Mouse (Mus musculus): ENCODE results near the gene Pde4b. TPM values are rescaled to one million over a fixed set of nuclear protein-coding genes. Genes with fewer than 3 reads are reported as not detected.

Gene Pde4b
- polyA plus RNA-seq, 1 experiment from 2014 or later = 37.3 TPM

DNA sequence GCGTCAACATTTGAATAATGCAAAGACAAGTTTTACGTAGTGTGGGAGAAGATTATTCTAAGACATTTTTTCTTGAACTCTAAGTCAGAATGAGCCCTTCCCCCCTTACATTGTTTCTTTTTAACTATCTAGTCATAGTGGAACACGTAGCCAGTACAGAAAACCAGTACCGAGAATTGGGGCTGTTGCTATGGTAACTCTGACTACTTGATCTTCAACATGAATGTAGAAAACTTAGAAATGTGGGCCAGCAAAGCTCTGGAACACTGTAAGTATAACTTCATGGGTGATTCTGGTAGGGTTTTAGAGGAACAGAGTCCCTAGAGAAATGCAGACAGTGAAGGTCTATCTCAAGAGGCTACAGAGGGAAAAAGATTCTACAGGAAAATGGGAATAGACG lies 110.4 kb downstream of the Pde4b start:
- Histone ChIP-seq H3K27ac (no peak overlapping the region), H3K4me2 (no peak overlapping the region), H3K4me1 (no peaks in the 10 kb centered on the region), H3K4me3 (no peak overlapping the region), H3K36me3 (no peaks in the 10 kb centered on the region), H3K27me3 (no peaks in the 10 kb centered on the region), H3K9ac (no peak overlapping the region), H3K9me3 (no peaks in the 10 kb centered on the region)
- WGBS = 80% methylated on average over 5 of the region's 5 CpGs
- ATAC-seq (ENCODE audit: borderline replicate concordance, extremely low read depth, low FRiP score, low TSS enrichment) = no peak

DNA sequence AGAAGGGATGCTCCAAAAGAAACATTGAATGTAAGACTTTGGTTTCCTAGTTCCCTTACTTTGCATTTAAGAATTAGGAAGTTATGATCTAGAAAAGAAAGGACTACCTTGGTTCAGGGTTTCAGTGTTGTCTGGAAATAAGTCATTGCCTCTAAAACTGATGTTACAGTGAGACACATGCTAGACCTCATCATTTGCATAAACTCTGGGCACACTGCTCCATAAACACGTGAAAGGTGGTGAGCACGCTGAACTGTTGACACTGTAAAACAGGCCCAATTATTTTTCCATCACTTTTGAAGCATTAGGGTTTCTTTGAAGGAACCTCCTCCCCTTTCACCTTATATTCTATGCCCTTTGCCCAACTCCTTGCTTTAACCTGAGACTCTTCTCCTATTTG lies 122.4 kb downstream of the Pde4b start:
- Histone ChIP-seq H3K9ac (no peak overlapping the region), H3K36me3 (no peaks in the 10 kb centered on the region), H3K9me3 (no peaks in the 10 kb centered on the region), H3K27me3 (no peaks in the 10 kb centered on the region), H3K27ac (no peak overlapping the region), H3K4me2 (no peak overlapping the region), H3K4me3 (no peak overlapping the region), H3K4me1 (no peaks in the 10 kb centered on the region)
- no peak for ATAC-seq (ENCODE audit: borderline replicate concordance, extremely low read depth, low FRiP score, low TSS enrichment)
- 74% methylated on average over 2 of the region's 2 CpGs for WGBS

DNA sequence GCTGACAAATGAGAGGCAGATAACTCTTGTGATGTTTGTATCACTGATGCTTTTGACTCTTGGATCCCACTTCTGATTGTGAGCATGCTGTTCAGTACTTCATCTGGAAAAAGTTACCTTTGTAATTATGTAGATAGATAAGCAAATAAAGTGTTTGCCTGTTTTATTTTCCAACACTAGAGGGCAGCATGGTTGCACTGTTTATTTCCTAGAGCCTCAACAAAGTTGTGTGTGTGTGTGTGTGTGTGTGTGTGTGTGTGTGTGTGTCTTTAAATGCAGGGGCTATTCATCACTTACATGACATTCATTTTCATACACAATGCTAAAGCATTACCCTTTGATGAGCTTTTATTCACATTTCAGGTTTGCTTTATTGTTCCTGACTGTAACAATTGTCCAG lies 139.4 kb downstream of the Pde4b start:
- no peak for ATAC-seq (ENCODE audit: borderline replicate concordance, extremely low read depth, low FRiP score, low TSS enrichment)
- no peak overlapping the region for H3K4me3 ChIP-seq
- H3K9me3 ChIP-seq = no peaks in the 10 kb centered on the region
- no peak overlapping the region for H3K9ac ChIP-seq
- no peaks in the 10 kb centered on the region for H3K4me1 ChIP-seq
- no peak overlapping the region for H3K27ac ChIP-seq
- H3K4me2 ChIP-seq = no peak overlapping the region
- no peaks in the 10 kb centered on the region for H3K36me3 ChIP-seq
- no peaks in the 10 kb centered on the region for H3K27me3 ChIP-seq

DNA sequence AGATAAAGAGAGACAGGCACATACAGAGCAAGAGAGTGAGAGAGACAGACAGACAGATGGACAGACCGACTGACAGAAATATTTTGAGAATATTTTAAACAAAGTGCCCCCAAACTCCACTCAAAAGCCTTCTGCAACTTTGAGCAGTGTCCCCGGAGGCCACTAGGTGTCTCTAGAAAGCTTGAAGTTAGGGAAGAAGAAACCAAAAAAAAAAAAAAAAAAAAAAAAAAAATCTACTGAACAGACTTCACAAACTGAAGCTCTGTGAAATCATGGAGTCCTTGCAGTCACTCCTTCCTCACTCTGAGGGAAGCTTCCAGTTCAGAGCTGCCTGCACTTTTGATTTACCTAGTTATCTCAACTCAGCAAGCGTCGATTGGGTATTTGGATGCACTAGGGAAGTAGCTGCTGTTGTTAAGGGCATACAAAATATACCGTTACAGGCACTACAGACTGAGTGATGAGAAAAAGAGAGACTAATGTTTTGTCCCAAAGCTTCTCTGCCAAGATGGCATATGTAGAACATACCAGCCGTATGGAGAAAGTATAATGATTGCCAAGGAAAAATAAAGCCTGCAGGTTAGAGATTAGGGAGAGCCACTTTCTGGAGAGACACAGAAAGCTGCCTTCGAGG lies 141.7 kb downstream of the Pde4b start:
- H3K4me2 ChIP-seq = no peak overlapping the region
- no peak for ATAC-seq (ENCODE audit: borderline replicate concordance, extremely low read depth, low FRiP score, low TSS enrichment)
- H3K4me1 ChIP-seq = no peaks in the 10 kb centered on the region
- no peaks in the 10 kb centered on the region for H3K27me3 ChIP-seq
- no peak overlapping the region for H3K9ac ChIP-seq
- H3K36me3 ChIP-seq = no peaks in the 10 kb centered on the region
- WGBS = 46% methylated on average over 7 of the region's 7 CpGs
- H3K27ac ChIP-seq = no peak overlapping the region
- H3K4me3 ChIP-seq = no peak overlapping the region
- H3K9me3 ChIP-seq = no peaks in the 10 kb centered on the region

DNA sequence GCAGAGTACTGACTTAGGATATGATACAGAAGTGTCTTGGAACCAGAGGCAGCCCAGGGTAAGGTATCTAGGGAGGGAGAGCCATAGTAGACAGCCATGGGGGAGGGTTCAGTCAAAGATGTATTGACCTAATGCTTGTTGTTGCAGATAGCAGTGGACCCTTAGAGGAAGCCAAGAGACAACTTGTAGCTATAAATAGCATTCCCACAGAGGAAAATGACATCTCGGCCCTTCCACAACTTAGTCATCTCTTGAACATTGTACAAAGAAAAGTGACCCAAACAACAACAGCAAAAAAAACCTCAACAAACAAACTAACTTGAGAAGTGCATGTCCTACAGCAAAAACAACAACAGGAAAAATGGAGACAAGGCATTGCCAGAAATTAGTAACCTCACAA lies 143.6 kb downstream of the Pde4b start:
- Histone ChIP-seq H3K27ac (no peak overlapping the region), H3K9me3 (no peaks in the 10 kb centered on the region), H3K4me2 (no peak overlapping the region), H3K27me3 (no peaks in the 10 kb centered on the region), H3K4me3 (no peak overlapping the region), H3K9ac (no peak overlapping the region), H3K4me1 (no peaks in the 10 kb centered on the region), H3K36me3 (no peaks in the 10 kb centered on the region)
- WGBS = 39% methylated on average over 1 of the region's 1 CpGs
- no peak for ATAC-seq (ENCODE audit: borderline replicate concordance, extremely low read depth, low FRiP score, low TSS enrichment)

DNA sequence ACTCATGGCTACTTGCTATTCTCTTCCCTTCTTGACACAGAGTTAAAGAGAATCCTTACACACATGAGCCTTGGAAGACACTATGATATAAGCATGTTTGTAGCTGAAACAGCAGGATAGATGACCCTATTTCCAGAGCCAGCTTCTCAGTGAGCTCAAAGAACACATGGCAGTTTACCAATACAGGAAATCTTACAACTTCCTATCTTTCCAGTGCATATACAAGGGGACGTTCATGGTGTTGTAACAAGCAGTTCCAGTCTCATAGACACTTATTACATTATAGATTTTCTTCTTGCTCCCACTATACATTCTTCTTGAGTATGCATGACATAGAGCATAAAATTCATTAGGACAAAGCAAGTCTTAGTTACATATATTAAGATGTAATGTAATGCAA lies 146.3 kb downstream of the Pde4b start:
- ATAC-seq (ENCODE audit: borderline replicate concordance, extremely low read depth, low FRiP score, low TSS enrichment) = no peak
- Histone ChIP-seq H3K4me1 (no peaks in the 10 kb centered on the region), H3K4me2 (no peak overlapping the region), H3K36me3 (no peaks in the 10 kb centered on the region), H3K9me3 (no peaks in the 10 kb centered on the region), H3K4me3 (no peak overlapping the region), H3K27me3 (no peaks in the 10 kb centered on the region), H3K27ac (no peak overlapping the region), H3K9ac (no peak overlapping the region)
- WGBS = 49% methylated on average over 1 of the region's 1 CpGs

DNA sequence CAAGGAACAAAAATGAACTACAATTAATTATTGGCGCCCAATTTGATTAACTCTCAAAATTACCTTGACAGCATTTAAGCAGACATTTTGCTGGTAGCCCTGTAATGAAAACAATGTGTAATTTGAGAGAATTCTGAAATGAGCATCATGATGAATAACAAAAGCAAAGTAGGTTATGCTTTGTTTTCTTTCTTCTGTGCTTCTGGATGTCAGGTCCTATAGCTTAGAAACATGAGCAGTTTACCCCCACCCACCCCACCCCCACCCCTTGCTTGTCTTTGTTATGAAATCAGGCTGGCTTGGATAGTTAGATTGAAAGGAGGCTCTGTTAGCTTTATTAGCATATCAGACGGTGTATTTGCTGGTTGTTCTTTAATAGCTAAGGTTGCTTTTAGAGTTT lies 147.8 kb downstream of the Pde4b start:
- Histone ChIP-seq H3K9ac (no peak overlapping the region), H3K9me3 (no peaks in the 10 kb centered on the region), H3K4me3 (no peak overlapping the region), H3K4me1 (peaks cover 2% of the 10 kb centered on the region; the same call in 1 of the 2 replicates), H3K27ac (no peak overlapping the region), H3K36me3 (no peaks in the 10 kb centered on the region), H3K4me2 (no peak overlapping the region), H3K27me3 (no peaks in the 10 kb centered on the region)
- WGBS = 64% methylated on average over 2 of the region's 2 CpGs
- no peak for ATAC-seq (ENCODE audit: borderline replicate concordance, extremely low read depth, low FRiP score, low TSS enrichment)

DNA sequence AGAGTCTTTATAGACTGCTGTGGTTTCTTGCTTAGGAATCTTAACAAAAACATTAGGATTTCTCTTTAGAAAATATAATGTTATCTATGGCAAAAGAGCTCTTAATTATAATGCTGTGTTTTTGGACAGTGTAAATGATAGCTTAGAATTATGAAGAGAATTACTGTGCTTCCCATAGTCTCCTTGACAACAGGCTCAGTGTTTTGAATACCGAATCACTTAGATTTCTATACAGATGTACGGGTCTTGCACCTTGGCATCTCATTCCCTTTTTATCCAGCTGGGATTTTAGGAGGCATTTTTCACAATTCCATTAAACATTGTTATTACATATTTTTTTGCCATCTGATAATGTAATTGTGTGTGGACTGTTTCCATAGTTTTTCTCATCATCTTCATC lies 151.8 kb downstream of the Pde4b start:
- no peaks in the 10 kb centered on the region for H3K36me3 ChIP-seq
- no peaks in the 10 kb centered on the region for H3K27me3 ChIP-seq
- H3K4me2 ChIP-seq = no peak overlapping the region
- H3K4me1 ChIP-seq = peaks cover 10% of the 10 kb centered on the region; the same call in 1 of the 2 replicates
- no peaks in the 10 kb centered on the region for H3K9me3 ChIP-seq
- no peak overlapping the region for H3K27ac ChIP-seq
- no peak for ATAC-seq (ENCODE audit: borderline replicate concordance, extremely low read depth, low FRiP score, low TSS enrichment)
- no peak overlapping the region for H3K4me3 ChIP-seq
- H3K9ac ChIP-seq = no peak overlapping the region
- 65% methylated on average over 2 of the region's 2 CpGs for WGBS

DNA sequence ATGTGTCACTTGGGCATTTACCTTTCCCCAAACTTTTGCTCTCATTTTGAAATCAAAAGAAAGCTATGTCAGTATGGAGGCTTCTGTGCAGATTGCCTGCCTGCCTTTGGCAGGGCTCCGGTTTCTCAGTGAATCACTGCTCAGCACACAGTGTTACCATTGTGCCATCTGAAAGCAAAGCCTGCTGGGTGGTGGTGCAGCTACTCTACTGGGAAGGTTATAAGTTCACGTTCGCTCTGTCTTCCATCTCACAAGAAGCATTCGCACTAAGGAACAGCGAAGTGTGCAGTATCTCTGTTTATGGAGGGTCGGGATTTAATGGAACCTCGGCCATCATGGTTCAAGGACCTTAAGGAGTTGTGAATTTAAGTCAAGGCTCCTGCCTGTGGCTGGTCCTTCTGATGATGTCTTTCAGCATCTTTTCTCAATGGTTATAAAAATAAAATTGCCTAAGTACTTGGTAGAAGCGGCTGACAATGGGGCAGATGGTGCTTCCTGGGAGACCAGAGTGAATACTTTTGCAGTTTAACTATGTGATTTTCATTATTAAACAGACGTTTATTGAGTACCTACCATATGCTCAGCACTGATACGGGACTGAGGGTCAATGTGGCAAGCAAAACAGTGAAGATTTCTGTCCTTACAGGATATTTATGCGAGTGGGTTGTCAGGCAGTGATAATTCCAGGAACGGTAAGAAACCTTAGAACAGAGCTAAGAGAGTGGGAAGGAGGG lies 152.5 kb downstream of the Pde4b start:
- ATAC-seq (ENCODE audit: borderline replicate concordance, extremely low read depth, low FRiP score, low TSS enrichment) = no peak
- H3K9ac ChIP-seq = no peak overlapping the region
- no peak overlapping the region for H3K4me2 ChIP-seq
- H3K36me3 ChIP-seq = no peaks in the 10 kb centered on the region
- peak overlapping the region; percentile 29; the same call in 1 of the 2 replicates for H3K27ac ChIP-seq
- H3K9me3 ChIP-seq = no peaks in the 10 kb centered on the region
- H3K4me3 ChIP-seq = no peak overlapping the region
- 72% methylated on average over 12 of the region's 12 CpGs for WGBS
- peaks cover 10% of the 10 kb centered on the region; the same call in 1 of the 2 replicates for H3K4me1 ChIP-seq
- no peaks in the 10 kb centered on the region for H3K27me3 ChIP-seq

DNA sequence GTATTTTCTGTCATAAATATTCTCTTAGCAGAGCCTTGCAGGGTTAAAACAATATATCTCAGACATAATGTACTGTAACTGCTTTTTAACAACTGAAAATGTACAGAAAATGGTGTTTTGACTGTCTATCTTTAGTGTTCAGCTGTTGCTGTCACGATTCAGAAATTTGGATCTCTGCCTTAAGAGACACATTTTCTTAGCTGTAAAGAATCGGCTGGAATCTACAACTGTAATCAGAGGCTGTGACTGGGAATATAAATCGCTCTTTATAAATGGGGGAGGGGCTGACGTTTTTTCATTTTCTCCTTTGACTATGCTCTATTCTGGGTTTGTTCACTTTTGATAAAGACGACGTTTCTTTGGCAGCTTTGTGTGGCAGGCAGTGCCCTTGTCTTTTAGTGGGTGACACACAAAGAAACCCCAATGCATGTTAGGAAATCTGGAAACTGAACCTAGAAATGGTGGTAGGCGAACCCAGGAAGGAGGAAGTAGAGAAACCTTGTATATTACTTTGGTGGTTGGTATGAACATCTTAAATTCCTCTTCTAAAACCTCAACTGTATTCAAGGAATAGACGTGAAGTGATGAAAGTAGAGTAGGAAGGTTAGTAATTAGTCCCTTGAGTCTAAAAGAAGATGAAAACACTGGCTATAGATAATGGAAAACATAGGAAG lies 153.5 kb downstream of the Pde4b start:
- H3K36me3 ChIP-seq = no peaks in the 10 kb centered on the region
- peak overlapping the region; percentile 29; the same call in 1 of the 2 replicates for H3K27ac ChIP-seq
- H3K4me2 ChIP-seq = 0 out of 2 replicates have a peak overlapping the region, but pooled peaks have one; percentile 10
- H3K4me3 ChIP-seq = no peak overlapping the region
- peaks cover 10% of the 10 kb centered on the region; the same call in 1 of the 2 replicates for H3K4me1 ChIP-seq
- no peaks in the 10 kb centered on the region for H3K27me3 ChIP-seq
- WGBS = 47% methylated on average over 8 of the region's 8 CpGs
- H3K9me3 ChIP-seq = no peaks in the 10 kb centered on the region
- H3K9ac ChIP-seq = no peak overlapping the region
- ATAC-seq (ENCODE audit: borderline replicate concordance, extremely low read depth, low FRiP score, low TSS enrichment) = peak; percentile 73; the same call in 1 of the 2 replicates

DNA sequence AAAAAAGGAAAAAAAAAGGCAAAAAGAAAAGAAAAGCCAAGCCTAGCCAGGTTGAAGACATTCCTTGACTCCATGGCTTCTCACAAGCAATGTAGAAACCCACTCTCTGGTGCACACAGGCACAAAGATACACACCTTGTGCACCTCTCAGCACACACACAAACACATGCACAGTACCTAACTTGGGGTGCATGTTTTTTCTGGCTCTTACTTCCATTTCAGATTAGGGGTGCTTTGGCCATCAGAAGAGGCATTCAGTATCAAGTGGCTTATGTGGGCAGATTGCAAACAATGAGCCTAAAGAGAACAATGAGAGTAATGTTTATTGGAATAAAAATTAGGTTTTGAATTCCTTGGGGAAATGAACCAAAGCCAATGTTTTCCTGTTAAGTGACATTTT lies 166.7 kb downstream of the Pde4b start:
- Histone ChIP-seq H3K9ac (no peak overlapping the region), H3K4me2 (peak overlapping the region; percentile 66), H3K27me3 (no peaks in the 10 kb centered on the region), H3K4me3 (no peak overlapping the region), H3K4me1 (peaks cover 11% of the 10 kb centered on the region; the same call in 1 of the 2 replicates), H3K27ac (peak overlapping the region; percentile 79), H3K36me3 (no peaks in the 10 kb centered on the region), H3K9me3 (no peaks in the 10 kb centered on the region)
- peak; percentile 7; the same call in 1 of the 2 replicates for ATAC-seq (ENCODE audit: borderline replicate concordance, extremely low read depth, low FRiP score, low TSS enrichment)
